Mouse (Mus musculus): Measurements from ENCODE around the gene Rpl28. TPM values are rescaled to one million over a fixed set of nuclear protein-coding genes. Genes with fewer than 3 reads are reported as not detected.
A peak's percentile ranks its signal among the peaks of the same experiment; 100 is the strongest.
"Not testable (repeated sequence)": the region's sequence is repeated elsewhere in the genome, so short reads cannot be mapped to it uniquely, and the experiment has no call there.

The Rpl28 gene
- polyA plus RNA-seq, 2 experiments from 2014 or later, result 446 to 574 TPM

DNA sequence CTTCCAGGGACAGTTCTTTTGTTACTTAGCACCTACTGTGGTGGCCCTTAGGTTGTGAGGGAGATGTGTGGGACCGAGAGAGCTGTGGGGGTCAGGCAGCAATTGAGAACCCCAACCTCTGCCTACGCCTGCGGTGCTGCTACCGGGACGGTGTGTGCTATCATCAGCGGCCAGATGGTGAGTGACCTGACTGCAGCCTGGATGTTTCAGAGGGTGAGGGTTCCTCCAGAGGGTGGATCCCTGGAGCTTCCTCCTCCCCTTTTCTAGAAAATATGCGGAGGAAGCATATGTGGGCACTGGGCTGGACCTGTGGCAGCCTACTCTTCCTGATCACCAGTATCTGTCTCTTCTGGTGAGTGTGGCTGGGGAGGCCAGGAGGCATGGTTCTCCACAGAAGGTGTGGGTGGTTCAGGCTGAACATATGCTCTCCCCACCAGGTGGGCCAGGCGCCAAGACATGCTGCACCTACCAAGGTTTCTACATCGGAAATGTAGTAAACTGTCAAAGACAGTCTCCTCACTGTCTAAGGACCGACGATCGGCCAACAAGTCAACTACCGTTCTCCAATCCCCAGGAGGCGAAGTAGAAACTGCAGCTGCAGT lies 8.9 kb upstream of the Rpl28 start:
- no peak for ATAC-seq

DNA sequence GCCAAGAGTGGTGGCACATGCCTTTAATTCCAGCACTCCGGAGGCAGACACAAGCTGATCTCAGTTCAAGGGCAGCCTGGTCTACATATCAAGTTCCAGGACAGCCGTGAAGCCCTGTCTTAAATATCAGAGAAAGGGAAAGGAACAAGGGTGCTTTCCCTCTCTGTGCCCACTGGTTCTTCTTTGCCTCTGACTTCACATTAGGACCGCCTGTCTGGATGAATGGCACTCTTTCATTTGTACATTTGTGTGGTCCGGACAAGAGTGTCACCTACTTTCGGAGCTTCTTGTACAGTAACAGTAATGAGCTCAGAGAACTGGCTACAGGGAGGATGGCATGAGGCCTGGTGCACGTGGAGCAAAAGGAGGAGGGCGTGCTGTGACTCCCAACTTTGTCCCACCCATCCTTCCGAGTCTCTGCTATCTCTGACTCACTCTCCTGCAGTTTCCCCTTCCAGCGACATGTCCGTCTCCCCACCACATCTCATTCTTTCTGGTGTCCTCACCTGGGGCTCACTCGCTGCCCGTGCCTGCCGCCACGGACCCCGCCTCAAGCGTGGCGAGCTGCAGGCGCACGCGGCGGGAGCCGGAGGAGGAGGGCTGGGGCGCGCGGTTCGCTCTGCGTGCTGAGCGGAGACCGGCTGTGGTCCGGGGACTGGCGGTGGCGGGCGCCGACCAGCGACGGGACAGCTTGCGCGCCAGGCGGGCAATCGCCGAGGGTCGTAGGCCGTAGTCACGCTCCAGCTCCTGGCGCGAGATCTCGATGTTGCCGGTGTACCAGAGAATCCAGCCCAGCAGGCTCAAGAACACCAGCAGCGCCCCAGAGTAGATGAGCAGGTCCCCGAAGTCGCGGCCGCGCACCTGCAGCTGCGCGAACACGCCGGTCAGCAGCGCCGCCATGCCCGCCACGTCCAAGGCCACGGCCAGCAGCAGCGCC lies 3.9 kb upstream of the Rpl28 start:
- no peak for ATAC-seq

DNA sequence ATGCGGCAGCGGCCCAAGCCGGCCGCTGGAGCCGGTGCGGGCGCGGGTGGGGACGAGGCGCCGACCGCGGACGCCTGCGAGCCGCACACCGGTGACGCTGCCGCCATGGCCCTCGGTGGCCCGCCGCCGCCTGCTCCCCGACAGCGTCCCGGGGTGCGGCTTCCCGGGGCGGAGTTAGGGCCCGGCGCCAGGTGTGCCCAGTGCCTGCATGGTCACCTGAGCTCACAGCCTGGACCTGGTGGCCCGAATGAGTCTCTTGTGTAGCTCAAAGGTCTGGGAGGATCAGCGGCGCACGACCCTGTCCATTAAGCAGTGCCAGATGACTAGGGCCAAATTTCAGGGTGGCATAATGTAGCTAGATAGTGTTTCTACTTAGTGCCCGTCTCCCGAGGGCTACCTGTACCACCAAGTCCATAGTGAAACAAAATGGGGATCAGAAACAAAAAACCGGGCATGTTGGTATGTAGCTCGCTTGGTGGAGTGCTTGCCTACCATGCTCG lies 3.2 kb upstream of the Rpl28 start, which contains the start of gene Tmem238:
TSS of gene Tmem238 (minus strand) at position 221 of the 500 bp plus-strand sequence.
- no peak for ATAC-seq

GRCm38 (mm10) chr7:4793248-4793647 lies 574 bp downstream of the Rpl28 start:
- ATAC-seq, result not testable (repeated sequence)

- ATAC-seq, result no peak
Observed at GRCm38 (mm10) chr7:4793674-4794073, 1.0 kb downstream of the Rpl28 start.

- no peak for ATAC-seq
Observed at GRCm38 (mm10) chr7:4794631-4795168, 2.0 kb downstream of the Rpl28 start.

GRCm38 (mm10) chr7:4795767-4796433 lies 3.2 kb downstream of the Rpl28 start:
- peak; percentile 27 for ATAC-seq

DNA sequence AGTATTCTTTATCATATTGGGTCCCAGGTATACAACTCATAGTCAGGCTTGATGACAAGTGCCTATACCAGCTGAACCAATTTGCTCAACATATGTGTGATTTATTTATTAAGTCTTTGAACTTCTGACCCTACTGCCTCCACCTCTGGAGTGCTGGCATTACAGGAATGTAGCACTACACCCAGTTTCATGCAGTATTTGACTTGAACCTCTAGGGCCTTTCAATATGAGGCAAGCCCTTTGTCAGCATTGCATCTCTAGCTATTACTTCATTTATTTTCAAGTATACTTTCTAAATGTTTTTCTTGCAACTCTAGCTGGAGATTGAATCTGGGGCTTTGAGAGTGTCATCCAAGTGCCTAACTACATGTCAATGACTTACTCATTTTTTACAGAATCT lies 9.6 kb downstream of the Rpl28 start:
- ATAC-seq, result no peak

- peak; percentile 76 for ATAC-seq
Observed at GRCm38 (mm10) chr7:4806716-4807115, 14.0 kb downstream of the Rpl28 start.

DNA sequence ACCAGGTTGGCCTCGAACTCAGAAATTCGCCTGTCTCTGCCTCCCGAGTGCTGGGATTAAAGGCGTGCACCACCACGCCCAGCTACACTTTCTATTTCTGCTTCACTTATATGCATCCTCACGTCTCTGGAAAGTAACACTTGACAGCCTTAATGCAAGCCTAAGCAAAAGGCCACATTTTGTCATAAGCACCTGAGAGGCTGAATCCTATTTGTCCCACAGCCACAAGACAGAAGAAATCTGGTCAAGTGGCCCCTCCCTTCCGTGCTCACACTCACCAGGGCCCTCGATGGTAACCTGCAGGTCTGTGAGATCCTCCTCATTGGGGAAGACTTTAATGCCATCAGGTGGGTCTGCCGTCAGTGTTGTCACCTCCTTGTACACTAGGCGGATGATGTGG lies 18.5 kb downstream of the Rpl28 start:
- ATAC-seq, result not testable (repeated sequence)

DNA sequence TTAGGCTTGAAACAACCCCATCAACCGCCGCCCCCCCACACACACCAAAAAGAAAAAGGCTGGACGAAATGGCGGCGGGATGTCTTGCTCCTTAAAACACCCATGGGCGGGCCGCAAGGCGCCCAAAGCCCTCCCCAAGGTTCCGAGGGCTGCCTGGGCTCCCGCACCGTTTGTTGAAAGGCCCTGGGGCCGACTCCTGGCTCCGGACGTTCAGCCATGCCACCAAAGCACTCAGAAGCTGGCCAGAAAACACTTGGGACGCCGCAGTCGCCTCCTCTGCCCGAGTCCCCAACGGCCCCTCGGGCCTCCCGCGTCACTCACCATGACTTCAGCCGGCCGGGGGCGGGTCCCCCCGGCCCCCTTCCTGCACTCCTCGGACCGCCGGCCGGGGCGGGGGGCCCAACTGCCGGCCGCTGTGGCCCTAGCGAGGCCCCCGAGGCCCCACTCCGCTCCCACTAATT lies 19.2 kb downstream of the Rpl28 start:
- ATAC-seq, result no peak

GRCm38 (mm10) chr7:4812303-4813104 lies 19.8 kb downstream of the Rpl28 start, which contains the start of gene Ube2s:
Ube2s (minus strand) TSS chr7:4812590.
- ATAC-seq, result peak; percentile 90

- ATAC-seq, result no peak
Observed at GRCm38 (mm10) chr7:4813105-4813791, 20.6 kb downstream of the Rpl28 start.

DNA sequence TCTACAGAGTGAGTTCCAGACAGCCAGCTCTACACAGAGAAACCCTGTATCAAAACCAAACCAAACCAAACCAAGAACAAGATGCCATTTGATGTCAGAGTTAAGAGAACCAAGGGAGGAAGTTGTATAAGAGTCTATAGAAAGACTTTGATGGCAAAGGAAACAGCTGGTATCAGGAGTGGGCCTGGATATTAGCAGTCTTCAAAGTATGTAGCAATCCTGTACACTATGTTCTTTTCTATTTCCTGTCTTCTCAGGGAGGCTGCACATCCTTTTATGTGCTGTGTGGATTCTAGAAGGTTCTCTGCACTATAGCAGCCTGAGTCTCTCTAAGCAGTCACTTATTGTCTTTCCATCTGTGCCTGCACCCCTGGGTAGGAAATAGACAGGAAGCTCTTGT lies 23.9 kb downstream of the Rpl28 start:
- ATAC-seq, result no peak

GRCm38 (mm10) chr7:4820925-4821324 lies 28.3 kb downstream of the Rpl28 start:
- ATAC-seq, result not testable (repeated sequence)

DNA sequence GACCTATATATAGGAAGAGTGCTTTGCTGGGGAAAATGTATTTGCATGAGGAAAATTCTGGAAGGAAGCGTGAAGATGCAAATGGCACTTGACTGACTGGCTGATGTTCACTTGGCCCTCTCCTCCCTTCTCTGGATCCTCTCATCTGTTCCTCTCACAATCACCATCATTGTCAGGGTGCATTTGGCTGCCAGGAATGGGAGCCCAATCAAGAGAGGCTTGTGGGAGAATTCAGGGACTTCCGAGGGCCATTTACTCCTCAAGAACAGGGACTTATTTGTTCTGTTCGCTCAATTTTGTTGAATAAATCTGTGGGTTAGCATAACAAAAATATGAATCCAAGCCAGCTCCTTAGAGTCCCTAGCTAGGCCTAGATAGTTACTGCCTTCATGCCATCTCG lies 29.0 kb downstream of the Rpl28 start:
- no peak for ATAC-seq

DNA sequence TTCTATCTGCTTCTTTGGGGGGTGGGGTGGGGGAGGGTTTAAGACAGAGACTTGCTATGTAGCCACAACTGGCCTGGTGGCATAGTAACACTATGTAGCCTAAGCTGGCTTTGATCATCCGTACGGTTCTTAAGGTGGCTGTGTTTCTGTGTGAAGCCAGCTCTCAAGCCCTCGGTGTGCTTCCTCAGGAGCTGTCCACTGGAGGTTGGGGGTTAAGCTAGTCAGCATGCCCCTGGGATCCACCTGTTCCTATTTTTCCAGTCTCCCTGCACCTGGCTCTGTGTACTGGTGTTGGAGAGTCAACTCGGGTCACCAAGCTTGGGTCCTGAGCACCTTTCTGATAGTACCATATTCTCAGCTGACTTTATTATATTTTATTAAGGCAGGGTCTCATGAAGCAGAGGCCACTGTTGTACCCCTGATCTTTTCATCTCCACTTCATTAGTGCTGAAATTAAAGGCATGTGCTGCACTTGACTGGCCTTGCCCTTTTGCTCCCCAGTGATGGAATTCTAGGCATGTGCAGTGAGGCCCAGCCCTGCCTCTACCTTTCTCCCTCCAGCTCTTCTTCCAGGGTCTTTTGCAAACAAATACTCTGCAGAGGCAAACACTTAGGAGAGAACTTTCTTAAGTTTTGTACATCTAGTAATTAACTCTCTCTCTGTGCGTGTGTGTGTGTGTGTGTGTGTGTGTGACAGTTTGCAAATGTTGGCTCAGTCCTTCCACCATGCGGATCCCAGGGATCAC lies 29.7 kb downstream of the Rpl28 start:
- no peak for ATAC-seq

DNA sequence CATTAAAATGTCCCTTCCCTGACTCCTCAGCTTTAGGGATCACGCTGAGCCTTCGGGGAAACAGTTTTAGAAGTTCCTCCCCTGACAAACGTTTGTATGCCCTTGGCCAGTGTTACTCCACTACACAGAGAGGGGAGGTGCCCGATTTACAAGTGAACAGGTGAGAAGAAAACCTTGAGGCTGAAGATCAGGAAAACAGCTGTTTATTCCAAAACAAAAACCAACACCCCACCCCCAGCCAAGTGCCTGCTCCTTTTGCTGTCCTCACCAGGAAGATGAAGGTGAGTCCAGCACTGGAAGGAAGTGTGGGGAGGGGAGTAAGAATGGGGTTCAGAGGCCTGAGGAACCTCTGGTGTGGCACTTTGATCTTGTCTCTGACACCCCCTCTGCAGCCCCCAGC lies 32.7 kb downstream of the Rpl28 start:
- no peak for ATAC-seq

DNA sequence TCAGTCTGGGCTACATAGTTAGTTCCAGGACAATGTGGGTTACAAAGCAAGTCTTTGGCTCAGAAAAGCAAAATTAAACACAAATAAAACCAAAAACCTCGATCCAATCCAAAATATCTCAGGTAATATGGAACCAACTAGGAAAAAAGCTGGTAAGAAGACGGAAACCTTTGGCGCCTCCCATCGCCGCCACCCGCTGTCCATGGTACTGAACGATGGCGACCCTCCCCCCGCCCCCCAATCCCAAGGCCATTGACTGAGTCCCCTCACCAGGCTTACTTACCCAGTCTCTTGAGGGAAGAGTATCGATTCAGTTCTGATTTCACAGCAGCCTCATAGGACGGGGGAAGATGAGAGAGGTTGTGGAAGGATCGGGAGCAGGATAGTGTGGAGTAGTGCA lies 37.8 kb downstream of the Rpl28 start:
- no peak for ATAC-seq

DNA sequence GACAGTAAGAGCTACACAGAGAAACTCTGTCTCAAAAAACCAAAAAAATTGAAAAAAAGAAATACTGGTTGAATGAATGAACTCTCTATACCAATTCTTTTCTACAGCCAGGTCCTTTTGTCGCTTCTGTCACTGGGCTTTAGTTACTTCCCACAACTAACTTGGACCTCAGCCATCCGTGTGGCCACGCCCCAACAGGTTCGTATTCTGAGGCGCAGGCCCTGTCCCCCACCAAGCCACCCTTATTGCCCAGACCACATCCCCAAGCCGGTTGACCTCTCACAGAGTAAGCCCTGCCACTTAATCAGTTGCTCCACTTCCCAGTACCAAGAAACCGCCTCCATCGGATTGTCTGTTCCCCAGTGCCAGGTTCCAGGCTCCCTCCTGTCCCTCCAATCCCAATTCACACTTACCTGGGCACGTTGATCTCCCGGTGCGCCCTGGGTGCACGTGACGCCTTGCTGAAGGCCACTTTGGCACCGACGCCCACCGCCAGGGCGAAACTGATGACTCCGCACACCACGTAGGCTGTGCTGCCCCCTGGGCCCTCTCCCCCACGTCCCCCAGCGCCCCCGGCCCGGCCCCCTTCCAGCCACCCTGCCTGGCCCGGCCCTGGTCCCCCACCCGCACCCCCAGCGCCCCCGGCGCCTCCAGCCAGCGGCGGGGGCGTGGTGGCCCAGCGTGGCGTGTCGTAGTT lies 43.1 kb downstream of the Rpl28 start:
- ATAC-seq, result no peak

Measured in CD4-positive, CD25-positive, alpha-beta regulatory T cell, adult 4 months (primary cell).